Mouse (Mus musculus) small intestine, adult 2 months (tissue): ENCODE measurements at regions not wholly inside any gene's neighbourhood (a gene's known extent, or its start where the extent isn't known, plus 50 kb on each side); places are given as distances from the start of the nearest gene placed in this dataset.

Experiments
- CTCF ChIP-seq: fragments of 200-500 bp; IDR thresholded peaks from 2 replicates; pipeline ENCODE4 v1.5.1; 2012; ENCODE audit warnings: low read depth, mild to moderate bottlenecking, control low read depth, inconsistent platforms, low read length, moderate library complexity, mixed read lengths; ENCODE audit not compliant: insufficient replicate concordance, insufficient read length; ENCODE audit errors: extremely low read depth
- POLR2A ChIP-seq: fragments of 200-500 bp; IDR thresholded peaks from 2 replicates; pipeline ENCODE4 v1.6.1; 2012; ENCODE audit warnings: low read depth, mild to moderate bottlenecking, control low read depth, inconsistent platforms, low read length, moderate library complexity

DNA sequence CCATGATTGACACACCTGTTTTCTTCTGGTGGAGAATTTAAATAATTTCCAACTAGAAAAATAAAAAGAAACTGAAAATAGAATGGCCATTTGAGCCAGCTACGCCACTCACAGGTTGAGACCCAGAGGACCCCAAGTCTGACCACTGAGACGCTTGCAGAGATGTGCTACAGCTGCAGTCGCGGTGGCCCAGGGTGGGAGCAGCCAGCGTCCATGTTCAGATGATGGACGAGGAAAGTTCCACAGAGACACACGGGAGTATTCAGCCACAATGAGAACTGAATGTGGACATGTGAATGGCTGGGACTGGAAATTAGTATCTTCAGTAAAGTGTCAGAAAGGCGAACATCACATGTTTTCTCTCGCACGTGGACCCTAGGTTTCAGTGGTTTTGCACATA lies 155.1 kb upstream of the Stt3b start:
- no peak for TF ChIP-seq POLR2A
- no peak for TF ChIP-seq CTCF
